Mouse (Mus musculus) forebrain, postnatal 0 days (tissue): ENCODE results near the gene Srarp. TPM values are rescaled to one million over a fixed set of nuclear protein-coding genes. Genes with fewer than 3 reads are reported as not detected.

Experiments used
- ATAC-seq: fragments of 200-750 bp; cut with Nextera tagmentation; 2 replicates; pipeline ENCODE4 v1.8.0; 2017; ENCODE audit warnings: mild to moderate bottlenecking, moderate library complexity
- DNase-seq: peaks from one replicate; pipeline ENCODE4 v3.0.0-alpha.2; 2015
- H3K27ac ChIP-seq: fragments of 300-500 bp; sonication (generic); 2 replicates; pipeline ENCODE4 v1.5.1; 2014; ENCODE audit warnings: low read depth, mild to moderate bottlenecking, antibody characterized with exemption, low read length, moderate library complexity, mixed read lengths
- H3K27me3 ChIP-seq: fragments of 300-500 bp; sonication (generic); 2 replicates; pipeline ENCODE4 v1.6.1; 2014; ENCODE audit warnings: mild to moderate bottlenecking, low read length, mixed read lengths; ENCODE audit not compliant: insufficient read depth
- H3K36me3 ChIP-seq: fragments of 300-500 bp; sonication (generic); 2 replicates; pipeline ENCODE4 v1.6.1; 2014; ENCODE audit warnings: mild to moderate bottlenecking, moderate library complexity; ENCODE audit not compliant: insufficient read depth
- H3K4me1 ChIP-seq: fragments of 300-500 bp; sonication (generic); 2 replicates; pipeline ENCODE4 v1.6.1; 2014; ENCODE audit warnings: antibody characterized with exemption; ENCODE audit not compliant: insufficient read depth
- H3K4me2 ChIP-seq: fragments of 300-500 bp; sonication (generic); 2 replicates; pipeline ENCODE4 v1.6.1; 2014; ENCODE audit warnings: low read depth, mild to moderate bottlenecking, moderate library complexity
- H3K4me3 ChIP-seq: fragments of 300-500 bp; sonication (generic); 2 replicates; pipeline ENCODE4 v1.5.1; 2014; ENCODE audit warnings: low read depth, low read length, mixed read lengths
- H3K9ac ChIP-seq: fragments of 300-500 bp; sonication (generic); 2 replicates; pipeline ENCODE4 v1.6.1; 2014; ENCODE audit warnings: mild to moderate bottlenecking
- H3K9me3 ChIP-seq: fragments of 300-500 bp; sonication (generic); 2 replicates; pipeline ENCODE4 v1.6.1; 2016; ENCODE audit warnings: low read length
- CTCF ChIP-seq: sonication (generic); IDR thresholded peaks from 2 replicates; pipeline ENCODE4 v1.5.1; 2016; ENCODE audit warnings: antibody characterized with exemption, control low read depth, low read depth
- WGBS: fragments of 180-500 bp; shearing (Covaris S2); extraction: QIAGEN DNeasy Blood & Tissue Kit; methylation state at CpG from one replicate; pipeline ENCODE4 v1.1.7; 2014; 5-methylcytosine and 5-hydroxymethylcytosine counted together
- polyA plus RNA-seq: library from polyadenylated mRNA; unstranded; fragments of >200 nt; fragmentation: Nextera tagmentation; extraction: Ambion mirVana; gene quantifications from 2 replicates; pipeline ENCODE4 v1.2.1, GENCODE M21; 2015
- total RNA-seq: library from RNA; depleted of rRNA; stranded (reverse); fragments of >200 nt; gene quantifications from 2 replicates; pipeline ENCODE4 v1.2.3, GENCODE M21; 2014

The Srarp gene
- total and polyA plus RNA-seq, 2 experiments from 2014 or later = 0.63 to 4.6 TPM

DNA sequence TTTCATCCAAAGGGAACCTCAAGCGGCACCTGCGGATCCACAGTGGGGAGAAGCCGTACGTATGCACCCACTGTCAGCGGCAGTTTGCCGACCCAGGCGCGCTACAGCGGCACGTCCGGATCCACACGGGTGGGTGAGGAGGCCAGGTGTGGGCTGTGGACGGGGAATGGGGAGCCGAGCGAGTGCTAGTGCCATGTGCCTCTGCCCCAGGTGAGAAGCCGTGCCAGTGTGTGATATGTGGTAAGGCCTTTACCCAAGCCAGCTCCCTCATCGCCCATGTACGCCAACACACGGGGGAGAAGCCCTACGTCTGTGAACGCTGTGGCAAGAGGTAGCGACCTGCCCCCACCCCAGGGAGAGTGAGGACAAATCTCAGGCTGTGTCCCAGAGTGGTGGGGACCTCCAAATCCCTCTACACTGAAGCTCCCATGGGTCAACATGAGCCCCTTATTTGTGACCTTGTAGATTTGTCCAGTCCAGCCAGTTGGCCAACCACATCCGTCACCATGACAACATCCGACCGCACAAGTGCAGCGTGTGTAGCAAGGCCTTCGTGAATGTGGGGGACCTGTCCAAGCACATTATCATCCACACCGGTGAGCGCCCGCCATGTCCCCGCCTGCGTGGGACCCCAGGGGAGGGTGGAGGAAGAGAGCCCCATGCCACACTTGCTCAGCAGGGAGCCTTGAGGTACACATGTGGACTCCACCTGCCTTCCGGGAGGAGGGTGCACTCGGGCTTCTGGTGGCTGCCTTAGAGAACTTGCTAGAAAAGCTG, 29.8 kb upstream of the Srarp start:
- no peak overlapping the region for H3K4me2 ChIP-seq
- ATAC-seq = no peak
- H3K27me3 ChIP-seq = no peaks in the 10 kb centered on the region
- H3K36me3 ChIP-seq = peaks cover 90% of the 10 kb centered on the region
- H3K27ac ChIP-seq = no peak overlapping the region
- no peaks in the 10 kb centered on the region for H3K9me3 ChIP-seq
- no peak overlapping the region for H3K9ac ChIP-seq
- no peaks in the 10 kb centered on the region for H3K4me1 ChIP-seq
- DNase-seq = no peak
- 90% methylated on average over 34 of the region's 34 CpGs for WGBS
- H3K4me3 ChIP-seq = no peak overlapping the region
- no peak for TF ChIP-seq CTCF

DNA sequence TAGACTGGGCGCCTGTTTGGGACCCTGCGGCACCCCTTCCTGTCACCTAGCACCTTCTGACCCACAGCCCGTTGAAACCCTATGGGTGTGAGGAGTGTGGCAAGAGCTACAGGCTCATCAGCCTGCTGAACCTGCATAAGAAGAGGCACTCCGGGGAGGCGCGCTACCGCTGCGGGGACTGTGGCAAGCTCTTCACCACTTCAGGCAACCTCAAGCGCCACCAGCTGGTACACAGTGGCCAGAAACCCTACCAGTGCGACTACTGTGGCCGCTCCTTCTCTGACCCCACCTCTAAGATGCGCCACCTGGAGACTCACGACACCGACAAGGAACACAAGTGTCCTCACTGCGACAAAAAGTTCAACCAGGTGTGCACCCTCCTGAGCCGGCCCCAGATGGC, 28.8 kb upstream of the Srarp start:
- WGBS = 80% methylated on average over 16 of the region's 16 CpGs
- no peak overlapping the region for H3K27ac ChIP-seq

DNA sequence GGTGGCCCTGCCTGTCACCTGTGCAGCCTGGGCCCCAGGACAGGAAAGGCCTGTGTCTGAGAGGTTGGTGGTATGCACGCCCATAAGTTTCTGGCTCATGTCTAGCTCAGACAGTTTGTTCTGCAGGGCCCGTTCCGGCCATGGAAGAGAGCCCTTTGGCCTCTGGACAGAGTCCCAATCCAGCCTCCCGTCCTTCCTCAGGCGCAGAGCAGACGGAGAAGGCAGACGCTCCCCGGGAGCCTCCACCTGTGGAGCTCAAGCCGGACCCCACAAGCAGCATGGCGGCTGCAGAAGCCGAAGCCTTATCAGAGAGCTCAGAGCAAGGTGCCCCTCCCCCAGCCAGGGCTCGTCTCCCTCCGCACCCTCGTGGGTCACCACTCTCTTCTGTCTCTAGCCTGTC, 27.6 kb upstream of the Srarp start:
- no peak for DNase-seq
- no peak for TF ChIP-seq CTCF
- 84% methylated on average over 14 of the region's 14 CpGs for WGBS
- H3K4me3 ChIP-seq = no peak overlapping the region
- H3K36me3 ChIP-seq = peaks cover 74% of the 10 kb centered on the region
- H3K27me3 ChIP-seq = no peaks in the 10 kb centered on the region
- H3K4me2 ChIP-seq = no peak overlapping the region
- H3K9ac ChIP-seq = no peak overlapping the region
- no peak overlapping the region for H3K27ac ChIP-seq
- H3K9me3 ChIP-seq = no peaks in the 10 kb centered on the region
- no peaks in the 10 kb centered on the region for H3K4me1 ChIP-seq
- no peak for ATAC-seq

More for the DNA sequence above, 28.8 kb upstream of the Srarp start:
- Histone ChIP-seq H3K9me3 (no peaks in the 10 kb centered on the region), H3K4me1 (no peaks in the 10 kb centered on the region), H3K4me3 (no peak overlapping the region), H3K36me3 (peaks cover 84% of the 10 kb centered on the region), H3K4me2 (no peak overlapping the region), H3K27me3 (no peaks in the 10 kb centered on the region), H3K9ac (no peak overlapping the region)
- DNase-seq = no peak
- ATAC-seq = no peak
- TF ChIP-seq CTCF = no peak

DNA sequence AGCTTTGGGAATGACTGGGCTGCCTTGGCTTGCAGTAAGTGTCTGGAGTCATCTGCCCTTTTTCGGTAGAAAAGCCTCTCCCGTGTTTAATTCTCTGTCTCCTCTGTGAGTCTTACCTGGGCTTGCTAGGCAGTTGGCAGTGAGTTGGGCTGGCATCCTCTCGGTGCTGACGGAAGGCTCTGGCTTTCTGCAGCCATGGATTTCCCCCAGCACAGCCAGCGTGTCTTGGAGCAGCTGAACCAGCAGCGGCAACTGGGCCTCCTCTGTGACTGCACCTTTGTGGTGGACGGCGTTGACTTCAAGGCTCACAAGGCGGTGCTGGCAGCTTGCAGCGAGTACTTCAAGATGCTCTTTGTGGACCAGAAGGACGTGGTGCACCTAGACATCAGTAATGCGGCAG, 25.7 kb upstream of the Srarp start:
- Histone ChIP-seq H3K4me1 (no peaks in the 10 kb centered on the region), H3K9ac (no peak overlapping the region), H3K4me3 (no peak overlapping the region), H3K9me3 (no peaks in the 10 kb centered on the region), H3K27ac (no peak overlapping the region), H3K36me3 (peaks cover 58% of the 10 kb centered on the region), H3K27me3 (no peaks in the 10 kb centered on the region), H3K4me2 (no peak overlapping the region)
- ATAC-seq = no peak
- WGBS = 85% methylated on average over 12 of the region's 12 CpGs
- no peak for TF ChIP-seq CTCF
- DNase-seq = no peak

DNA sequence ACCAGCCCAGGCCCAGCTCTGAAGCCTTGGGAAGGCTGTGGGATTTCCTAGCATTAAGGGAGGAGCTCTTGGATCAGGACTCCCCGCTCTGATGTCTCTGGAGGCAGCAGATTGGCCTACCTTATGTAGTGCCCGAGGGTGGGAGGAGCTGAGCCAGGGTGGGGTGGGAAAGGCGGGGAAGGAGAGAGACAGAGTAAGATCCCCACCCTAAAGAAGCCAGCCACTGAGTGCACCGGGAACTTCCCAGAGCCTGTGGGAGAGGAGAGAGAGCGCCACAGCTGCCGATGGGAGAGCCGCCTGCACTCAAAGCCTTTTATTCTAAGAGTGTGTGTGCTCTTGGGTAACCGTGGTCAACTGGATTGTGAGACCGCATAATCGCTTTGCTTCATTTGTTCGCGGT, 25.2 kb upstream of the Srarp start:
- 28% methylated on average over 12 of the region's 12 CpGs for WGBS
- Histone ChIP-seq H3K27ac (no peak overlapping the region), H3K9ac (no peak overlapping the region), H3K4me1 (no peaks in the 10 kb centered on the region), H3K4me3 (no peak overlapping the region), H3K4me2 (no peak overlapping the region), H3K27me3 (no peaks in the 10 kb centered on the region), H3K9me3 (no peaks in the 10 kb centered on the region), H3K36me3 (peaks cover 57% of the 10 kb centered on the region)
- no peak for TF ChIP-seq CTCF
- ATAC-seq (no peak), DNase-seq (no peak)

DNA sequence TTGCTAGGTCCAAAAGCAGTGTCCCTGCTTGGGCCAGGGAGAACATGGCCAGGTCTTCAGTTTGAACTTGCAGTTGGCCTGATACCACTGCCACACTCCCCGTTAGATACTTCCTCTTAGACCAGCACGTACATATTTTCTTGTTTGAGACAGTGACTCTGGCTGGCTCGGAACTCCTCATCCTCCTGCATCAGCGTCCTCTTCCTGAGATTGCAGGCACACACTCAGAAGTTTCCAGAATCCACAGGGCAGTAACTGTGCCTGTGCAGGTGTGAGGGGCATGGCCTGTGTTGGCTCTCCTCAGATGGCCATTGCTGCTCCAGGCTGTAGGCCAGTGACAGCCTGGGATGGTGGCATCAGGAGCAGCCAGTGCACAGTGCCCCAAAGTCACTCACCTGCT, 24.6 kb upstream of the Srarp start:
- Histone ChIP-seq H3K4me2 (no peak overlapping the region), H3K27ac (no peak overlapping the region), H3K36me3 (peaks cover 52% of the 10 kb centered on the region), H3K4me3 (no peak overlapping the region), H3K4me1 (no peaks in the 10 kb centered on the region), H3K27me3 (no peaks in the 10 kb centered on the region), H3K9ac (no peak overlapping the region), H3K9me3 (no peaks in the 10 kb centered on the region)
- no peak for ATAC-seq
- DNase-seq = no peak
- WGBS = 95% methylated on average over 4 of the region's 4 CpGs
- no peak for TF ChIP-seq CTCF

DNA sequence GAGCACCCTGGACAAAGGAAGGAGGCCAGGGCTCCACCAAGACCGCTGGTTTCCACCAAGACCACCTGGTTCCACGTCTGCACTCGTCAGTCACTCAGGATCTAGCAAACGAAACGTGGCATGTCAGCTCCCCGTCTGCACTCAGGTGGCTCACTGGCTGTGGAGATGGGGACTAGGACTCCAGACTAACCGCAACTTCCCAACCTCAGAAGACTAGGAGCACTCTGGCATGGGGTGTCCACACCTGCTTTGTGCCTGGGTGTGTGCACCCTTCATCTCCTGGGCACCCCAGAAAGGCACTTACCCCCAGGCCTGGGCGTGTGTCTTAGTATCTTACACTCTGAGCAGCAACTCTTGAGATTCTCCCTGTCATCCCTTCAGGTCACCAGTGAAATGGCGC, 23.9 kb upstream of the Srarp start:
- no peak for TF ChIP-seq CTCF
- H3K4me1 ChIP-seq = no peaks in the 10 kb centered on the region
- H3K9ac ChIP-seq = no peak overlapping the region
- H3K27ac ChIP-seq = no peak overlapping the region
- peaks cover 46% of the 10 kb centered on the region for H3K36me3 ChIP-seq
- H3K4me2 ChIP-seq = no peak overlapping the region
- H3K9me3 ChIP-seq = no peaks in the 10 kb centered on the region
- DNase-seq = no peak
- no peaks in the 10 kb centered on the region for H3K27me3 ChIP-seq
- ATAC-seq = no peak
- WGBS = 89% methylated on average over 9 of the region's 9 CpGs
- H3K4me3 ChIP-seq = no peak overlapping the region
